Mouse (Mus musculus) spleen, postnatal 4 days (tissue): ENCODE measurements around the gene March6.

ENCODE experiments used
- DNase-seq, 2 experiments: peaks; one replicate each; pipeline ENCODE4 v3.0.0; 2022; ENCODE audit warnings: low spot score in 2 of 2

The March6 gene

DNA sequence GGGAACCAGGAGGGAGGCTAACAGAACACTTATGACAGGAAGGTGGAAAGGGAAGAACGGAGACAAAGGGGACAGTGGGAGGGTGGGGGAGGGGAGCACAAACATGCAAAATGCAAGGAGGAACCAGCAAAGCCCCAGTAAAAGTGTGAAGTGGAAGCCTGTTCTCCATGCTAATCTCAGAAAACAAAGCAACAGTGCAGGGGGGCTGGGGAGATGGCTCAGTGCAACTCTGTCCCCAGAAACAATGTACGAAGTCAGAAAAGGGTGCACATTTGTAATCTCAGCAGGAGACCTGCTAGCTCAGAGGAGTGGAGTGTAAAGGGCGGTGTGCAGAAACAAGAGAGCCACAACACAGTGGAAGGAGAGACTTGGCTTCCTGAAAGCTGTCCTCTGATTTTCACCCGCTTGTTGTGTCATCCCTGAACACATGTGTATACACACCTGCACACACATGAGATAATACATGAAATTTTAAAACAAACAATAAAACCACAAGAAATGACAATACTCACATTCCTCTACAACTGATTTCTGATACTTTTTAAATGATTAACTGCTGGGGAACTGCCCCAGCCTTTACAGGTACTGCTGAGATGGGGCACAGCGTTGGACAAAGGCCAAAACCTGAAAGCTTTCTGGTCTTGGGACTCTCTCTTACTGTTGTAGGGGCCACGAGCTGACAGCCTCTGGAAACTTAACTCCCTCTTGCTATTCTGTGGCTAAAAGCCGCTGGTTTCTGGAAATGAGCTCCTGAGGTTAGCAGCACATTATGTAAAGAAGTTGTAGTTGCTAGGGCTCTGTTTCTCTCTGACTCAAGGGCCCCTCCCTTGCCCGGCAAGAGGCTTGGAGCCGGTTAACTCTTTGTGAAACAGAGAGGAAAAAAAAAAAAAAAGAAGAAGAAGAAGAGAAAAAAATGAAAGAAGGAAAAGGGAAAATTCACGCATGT, 11.4 kb upstream of the March6 start:
- no peak for DNase-seq

DNA sequence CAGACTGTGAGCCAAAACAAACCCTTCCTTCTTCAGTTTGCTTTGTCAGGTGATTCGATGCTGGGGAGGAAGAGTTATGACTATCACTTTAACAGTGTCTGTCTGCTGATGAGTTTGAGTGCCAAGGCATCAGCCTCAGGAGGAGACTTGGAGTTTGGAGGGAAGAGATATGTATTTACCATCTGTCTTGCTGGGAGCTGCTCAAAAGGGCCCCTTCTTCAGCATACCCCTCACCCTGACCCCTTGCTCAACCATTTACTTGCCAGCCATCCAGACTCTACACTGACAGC, 9.6 kb upstream of the March6 start:
- DNase-seq = no peak

DNA sequence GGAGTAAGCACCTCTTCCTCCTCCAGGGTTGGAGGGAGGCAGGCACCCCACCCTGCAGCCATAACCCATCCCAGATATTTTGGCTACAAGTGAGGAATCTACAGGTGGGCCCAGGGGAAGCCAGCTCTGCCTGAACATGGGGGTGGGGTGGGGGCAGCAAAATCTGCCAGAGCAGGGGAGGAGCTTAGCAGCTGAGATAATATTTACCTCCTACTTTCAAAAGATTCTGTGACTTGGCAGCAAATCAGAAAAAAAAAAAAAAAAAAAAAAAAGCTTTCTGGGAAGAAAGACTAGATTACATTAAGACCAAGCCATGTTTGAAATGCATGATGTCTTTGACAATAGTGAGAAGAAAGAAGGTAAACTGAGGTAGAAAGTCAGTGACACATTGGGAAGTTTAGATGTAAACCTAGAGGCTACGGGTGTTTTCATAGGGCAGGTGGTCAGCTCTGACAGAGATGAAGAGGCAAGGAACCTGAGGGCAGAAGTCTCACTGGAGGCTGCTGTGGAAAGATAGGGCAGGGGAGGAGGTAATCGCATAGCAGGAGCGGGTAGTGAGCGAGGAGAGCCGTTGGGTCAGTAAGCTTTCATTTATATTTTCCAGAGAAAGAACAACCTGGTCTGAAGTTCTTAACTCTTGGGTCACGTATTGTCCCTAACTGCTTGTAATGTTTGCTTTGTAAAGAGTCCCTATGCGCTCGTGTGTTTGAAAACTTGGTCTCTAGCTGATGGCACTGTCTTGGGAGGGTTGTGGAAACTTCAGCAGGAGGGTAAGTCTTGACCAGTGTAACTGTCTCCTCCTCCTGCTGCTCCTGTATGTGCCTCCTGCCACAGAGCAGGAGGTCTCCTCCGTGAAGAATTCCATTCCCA, 9.0 kb upstream of the March6 start:
- DNase-seq = peak in 1 of 2 experiments; percentile 45

DNA sequence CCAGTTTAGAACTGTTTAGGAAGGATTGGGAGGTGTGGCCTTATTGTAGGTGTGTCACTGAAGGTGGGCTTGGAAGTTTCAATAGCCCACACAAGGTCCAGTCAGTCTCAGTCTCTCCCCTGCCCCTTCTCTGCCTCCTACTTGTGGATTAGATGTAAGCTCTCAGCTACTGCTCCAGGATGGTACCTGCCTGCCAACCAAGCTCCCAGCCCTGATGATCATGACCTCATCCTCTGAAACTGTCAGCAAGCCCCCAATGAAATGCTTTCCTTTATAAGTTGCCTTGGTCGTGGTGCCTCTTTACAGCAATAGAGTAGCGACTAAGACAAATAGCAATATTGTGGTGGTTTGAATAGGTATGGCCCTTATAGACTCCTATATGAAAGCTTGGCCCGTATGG, 7.5 kb upstream of the March6 start:
- DNase-seq = no peak

DNA sequence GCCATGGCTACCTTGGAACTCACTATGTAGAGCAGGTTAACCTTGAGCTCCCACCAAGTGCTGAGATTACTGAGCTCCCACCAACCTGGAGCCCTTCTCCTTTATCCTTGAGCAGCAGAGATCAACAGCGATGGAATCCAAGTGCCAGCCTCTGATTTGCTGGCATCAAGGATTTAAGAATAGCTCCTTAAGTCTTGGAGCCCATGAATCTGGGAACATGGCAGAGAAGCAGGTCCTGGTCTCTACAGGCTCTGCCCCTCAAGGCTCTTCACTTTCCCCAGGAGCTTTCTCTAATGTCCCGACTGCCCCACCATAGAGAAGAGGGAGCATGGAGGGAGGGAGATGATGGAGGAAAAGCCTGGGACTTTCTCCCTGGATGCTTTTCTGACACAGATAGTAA, 6.9 kb upstream of the March6 start:
- no peak for DNase-seq

DNA sequence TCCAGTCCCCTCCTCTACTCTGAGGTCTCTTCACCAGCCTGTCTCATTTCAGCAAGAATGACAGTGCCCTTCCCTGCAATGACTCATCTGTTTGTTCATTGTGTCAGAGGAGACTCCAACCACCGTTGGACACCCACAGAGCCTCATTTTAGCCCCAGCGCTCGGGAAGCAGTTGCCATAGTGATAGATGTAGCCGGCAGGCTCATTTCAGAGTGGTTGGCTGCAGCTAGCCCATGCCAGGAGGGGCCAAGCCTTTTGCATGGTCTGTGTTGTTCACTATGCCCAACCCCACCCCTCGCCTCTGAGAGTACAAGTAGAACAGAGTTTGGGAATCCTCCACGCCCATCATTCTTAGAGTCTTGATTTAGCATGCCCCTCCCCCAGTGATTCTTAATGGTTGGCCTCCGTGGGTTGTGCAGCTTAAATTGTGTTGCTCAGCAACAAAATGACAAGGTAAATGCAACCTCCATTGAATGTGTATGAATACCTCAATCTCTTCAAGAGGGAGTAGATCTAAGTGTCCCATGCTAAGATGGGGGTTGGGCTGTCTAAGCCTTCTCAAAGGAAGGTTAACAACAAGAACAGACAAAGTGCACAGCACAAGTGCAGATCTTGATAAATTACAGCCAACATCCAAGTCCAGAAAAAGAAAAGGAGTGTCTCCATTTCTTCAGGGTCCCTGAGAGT, 5.3 kb upstream of the March6 start:
- DNase-seq = no peak

DNA sequence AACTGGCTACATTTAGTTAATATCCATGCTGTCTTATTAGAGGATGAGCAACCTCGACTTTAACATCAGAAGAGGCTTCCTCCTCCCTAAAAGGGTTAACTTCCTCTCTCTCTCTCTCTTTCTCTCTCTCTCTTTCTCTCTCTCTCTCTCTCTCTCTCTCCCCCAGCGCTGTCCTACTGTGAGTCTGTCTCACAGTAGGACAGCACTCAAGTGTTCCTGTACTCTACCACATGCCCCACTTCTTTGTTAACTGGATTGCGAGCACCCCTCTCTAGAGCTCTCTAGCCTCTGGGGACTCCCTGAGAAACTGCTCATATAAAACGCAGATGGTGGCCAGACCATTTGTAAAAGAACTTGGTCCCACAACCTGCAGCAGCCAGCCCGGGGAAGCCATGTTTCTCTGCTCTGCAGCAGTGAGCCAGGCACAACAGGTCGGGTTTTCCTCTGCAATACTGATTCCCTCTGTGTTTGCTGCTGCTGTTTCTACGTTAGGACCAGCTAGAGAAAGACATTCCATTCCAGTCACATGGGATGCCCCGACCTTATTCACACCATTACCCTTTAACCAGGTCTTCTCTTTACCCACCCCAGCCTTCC, 4.5 kb upstream of the March6 start:
- no peak for DNase-seq

DNA sequence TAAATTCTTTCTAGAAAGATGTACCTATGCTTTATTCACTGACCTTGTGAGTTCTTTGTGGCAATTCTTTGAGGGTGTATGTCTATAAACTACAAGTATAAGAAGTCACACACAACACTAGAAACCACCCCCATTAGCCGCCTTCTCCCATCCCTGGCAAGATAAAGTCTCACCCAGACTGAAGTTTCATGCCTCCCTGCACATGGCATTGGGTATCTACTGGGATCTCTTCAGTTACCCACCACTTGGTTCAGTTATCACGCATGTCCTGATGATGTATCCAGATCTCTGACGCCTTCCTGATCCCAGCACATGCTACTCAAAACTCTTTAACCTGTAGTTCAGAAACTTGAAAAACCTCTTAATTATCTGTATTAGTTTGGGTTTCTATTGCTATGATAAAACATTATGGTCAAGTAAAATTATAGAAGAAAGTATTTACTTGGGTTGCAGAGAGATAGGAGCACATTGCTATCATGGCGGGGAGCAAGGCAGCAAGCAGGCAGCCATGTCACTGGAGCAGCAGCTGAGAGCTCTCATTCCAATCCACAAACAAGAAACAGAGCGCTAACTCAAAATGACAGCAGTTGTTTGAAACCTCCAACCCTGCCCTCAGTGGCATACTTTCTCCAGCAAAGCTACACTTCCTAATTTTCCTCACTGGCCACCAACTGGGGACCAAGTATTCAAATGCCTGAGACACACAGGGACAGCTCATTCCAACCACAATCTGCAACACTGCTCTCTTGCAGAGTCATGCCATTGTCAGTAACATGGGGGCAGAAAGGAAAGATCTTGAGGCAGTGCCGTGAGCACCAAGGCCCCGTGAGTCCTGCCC, 3.8 kb upstream of the March6 start:
- DNase-seq = no peak

DNA sequence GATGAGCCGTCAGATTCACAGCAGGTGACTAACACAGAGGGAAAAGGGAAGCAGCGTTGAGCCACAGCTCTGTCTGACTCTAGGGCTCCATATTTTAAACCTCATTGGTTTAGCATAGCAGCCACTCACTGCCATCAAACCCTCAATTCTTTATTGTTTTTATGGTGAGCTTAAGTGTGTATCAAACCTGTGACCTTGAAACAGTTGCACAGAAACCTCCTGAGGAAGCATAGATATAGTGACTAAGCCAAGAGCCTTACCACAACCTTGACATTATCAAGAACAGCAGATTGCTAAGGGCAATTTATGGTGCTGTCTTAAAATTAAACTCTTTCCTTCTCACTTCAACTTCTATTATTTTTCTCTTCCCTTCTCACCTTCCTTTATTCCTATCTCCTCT, 2.7 kb upstream of the March6 start:
- DNase-seq = no peak

DNA sequence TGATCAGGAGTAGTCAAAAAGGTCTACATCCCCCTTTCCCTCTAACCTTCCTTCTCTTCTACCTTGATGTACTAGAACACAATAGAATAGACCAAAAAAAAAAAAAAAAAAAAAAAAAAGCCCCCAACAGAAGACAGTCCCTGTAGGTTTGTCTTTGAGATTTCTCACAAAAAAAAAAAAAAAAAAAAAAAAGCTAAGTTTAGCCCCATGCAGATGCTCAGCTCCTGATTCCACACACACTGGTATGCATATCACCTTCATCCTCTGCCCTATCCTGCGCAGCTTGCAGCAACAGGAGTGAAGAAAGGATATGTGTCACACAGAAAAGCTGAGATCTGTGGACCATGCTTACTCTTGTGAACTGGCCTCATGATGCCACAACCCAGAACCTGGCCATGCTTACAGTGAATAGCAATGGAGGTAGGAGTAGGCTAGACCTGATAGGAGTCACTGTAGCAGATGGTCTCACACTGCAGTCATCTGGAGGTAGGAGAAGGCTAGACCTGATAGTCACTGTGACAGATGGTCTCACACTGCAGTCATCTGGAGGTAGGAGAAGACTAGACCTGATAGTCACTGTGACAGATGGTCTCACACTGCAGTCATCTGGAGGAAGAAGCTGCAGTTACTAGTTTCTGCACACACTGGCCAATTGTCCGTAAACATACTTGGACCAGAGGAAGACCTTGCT, 1.6 kb upstream of the March6 start:
- no peak for DNase-seq

DNA sequence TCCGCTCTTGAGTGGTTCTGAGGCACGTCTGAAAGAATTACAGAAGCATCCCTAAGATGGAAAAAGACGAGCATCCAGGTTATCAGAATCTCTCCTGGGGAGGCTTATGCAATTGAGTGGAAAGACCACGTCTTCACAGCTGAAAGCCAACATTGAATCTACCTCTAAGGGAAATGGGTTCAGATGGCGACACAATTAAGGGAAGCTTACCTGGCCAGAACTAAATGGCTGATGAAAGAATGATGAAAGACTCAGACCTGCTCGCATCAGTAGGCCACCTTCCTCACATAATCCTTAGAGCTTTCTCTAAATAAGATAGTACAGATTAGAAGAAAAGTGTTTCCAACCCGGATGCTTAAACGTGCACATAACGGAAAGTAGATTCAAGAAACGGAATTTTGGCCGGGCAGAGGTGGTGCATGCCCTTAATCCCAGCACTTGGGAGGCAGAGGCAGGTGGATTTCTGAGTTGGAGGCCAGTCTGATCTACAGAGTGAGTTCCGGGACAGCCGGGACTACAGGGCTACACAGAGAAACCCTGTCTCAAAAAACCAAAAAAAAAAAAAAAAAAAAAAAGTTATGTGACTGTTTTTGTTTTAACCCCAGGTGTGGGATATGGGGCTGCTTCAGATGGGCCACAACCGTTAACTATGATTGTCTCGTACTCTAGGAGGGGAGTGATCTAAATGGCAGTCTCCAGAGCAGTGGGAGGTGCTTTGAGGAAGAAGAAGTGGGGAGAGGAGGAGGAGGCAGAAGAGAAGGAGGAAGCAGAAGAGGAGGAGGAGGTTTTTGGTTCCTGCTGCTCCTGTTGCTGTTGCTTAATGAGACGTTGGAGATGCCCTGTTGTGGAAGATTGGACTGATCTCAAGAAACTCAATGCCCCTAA, 835 bp upstream of the March6 start:
- peak in 1 of 2 experiments; percentile 22 for DNase-seq

DNA sequence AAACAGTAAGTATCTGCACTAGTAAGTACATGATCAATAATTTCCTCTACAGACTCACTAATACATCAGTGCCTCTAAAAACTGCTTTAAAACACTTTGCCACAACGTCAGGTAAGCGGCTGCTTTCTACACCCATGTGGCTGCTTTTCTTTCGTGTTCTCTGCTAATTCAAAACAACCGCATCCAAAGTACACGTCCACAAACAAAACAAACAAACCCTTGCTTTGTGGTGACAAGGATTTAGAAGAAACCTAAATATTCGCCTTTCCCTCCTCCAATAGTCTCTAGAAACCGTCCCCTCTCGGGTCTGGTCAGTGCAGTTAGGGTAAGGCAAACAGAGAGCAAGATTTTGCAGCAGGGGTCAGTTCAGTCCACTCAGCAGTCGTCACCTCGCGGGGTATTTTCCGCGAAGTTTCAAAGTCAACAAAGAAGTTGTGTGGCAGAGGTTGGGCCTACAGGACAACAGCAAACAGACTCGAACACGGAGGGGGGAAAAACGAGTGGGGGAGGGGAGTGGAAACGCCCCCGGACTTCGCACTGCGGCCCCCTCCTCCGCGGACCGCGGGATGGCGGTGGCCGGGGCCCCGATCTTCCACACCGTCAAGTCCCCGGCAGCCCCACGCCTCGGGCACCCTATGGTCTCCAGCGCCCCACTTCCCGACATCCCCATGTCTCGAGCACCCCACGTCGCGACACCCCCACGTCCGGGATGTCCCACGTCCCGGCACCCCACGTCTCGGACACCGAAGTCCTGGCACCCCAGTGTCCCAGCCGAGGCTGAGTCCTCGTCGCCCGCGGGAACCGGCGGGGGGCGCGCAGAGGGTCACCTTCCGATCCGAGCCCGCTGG, 818 bp downstream of the March6 start:
- peak; percentile 39 to 80 for DNase-seq

DNA sequence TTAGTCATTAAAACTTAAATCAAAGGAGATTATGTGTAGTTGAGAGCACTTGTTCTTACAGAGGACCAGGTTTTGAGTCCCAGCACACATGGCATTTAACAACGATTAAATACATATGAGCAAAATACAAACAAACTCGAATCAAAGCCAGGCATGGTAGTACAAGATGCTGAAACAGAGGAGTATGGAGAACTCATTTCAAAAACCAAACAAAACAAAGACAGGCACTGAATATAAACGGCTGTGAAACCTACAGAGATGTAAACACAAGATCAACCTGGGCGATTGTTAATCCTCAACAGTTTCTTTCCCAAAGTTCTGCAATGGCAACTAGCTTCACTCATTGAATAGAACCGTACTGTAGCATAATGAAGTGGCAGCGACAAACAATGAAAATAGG, 1.8 kb downstream of the March6 start:
- DNase-seq = no peak

DNA sequence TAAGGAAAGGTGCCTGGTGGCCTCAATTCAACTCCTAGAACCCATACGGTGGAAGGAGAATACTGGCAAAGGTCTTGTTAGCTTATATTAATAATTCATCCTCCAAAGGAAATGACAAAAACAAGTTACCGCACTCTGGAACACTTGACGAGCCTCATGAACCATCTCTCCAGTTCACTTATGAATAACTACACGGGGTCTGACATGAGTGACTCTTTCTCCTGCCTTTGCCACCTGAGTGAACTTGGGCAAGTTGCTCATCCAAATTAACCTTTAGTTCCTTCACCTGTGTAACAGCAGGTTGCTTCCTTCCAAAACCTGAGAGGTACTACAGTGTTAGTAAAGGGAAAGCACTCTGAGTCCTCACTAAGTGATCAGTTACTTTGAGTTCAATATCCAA, 2.4 kb downstream of the March6 start:
- DNase-seq = no peak

DNA sequence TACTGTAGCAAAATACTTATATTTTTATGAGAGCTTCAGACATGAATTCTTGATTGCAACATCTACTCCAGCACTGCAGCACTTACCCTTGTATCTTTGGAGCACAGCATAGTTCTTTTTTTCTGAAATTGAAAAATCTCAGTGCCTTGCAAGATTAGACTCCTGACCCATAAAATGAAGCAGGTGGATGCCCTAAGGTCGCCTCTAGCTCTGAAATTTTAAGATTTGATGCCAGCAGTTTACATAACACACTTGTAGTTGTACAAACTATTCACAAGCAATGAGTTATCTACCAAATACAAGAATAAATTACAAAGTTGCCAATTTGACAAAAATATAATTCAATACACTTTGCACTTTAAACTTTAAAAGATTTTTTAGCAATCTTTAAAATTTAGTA, 4.4 kb downstream of the March6 start:
- DNase-seq = no peak

DNA sequence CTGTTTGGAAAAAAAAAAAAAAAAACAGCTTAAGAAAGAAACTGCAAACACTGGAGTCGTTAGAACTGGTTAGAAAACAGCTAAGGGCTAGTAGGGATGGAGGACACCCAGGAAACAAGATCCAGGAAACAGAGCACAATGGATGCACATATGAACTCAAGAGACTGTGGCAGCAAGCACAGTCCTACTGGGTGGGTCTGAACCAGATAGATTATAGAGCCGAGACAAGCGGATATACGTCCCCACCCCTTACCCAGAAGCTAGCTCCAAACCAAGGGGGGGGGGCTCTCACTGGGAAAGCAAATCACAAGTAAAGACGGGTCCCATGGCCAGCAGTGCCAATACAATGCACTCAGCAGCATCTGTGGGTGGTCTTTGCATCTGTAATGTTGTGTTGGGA, 11.9 kb downstream of the March6 start:
- no peak for DNase-seq

DNA sequence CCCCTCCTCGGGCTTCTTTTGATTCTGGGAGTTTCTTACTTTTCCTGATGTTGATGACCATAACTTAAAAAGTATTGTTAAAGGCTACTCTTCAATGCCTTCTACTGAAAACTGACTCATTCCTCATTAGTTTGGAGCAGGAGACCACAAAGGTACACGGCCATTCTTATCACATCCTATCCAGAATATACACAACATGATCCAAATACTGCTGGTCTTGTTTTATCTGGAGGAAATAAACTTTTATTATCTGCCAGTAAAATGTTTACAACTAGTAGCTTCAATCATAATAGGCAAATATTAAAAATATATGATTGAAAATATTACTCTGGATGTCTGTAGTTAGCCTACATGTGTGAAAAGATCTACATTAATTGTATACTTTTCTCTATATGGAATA, 12.5 kb downstream of the March6 start:
- DNase-seq = no peak

DNA sequence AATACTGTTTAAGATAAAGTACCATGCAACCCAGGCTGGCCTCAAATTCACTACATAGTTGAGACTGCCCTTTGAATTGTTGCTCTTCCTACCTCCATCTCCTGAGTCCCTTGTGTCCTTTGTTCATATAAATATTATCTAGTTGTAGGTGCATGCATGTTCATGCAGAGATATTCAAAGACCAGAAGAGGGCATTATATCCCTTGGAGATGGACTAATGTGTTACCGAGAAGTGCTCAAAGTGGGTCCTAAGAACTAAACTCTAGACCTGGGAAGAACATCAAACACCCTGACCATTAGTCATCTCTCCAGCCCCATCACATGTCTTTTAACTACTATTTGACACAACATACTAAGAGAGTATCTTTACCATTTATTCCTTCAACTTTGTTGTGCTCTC, 13.7 kb downstream of the March6 start:
- no peak for DNase-seq

DNA sequence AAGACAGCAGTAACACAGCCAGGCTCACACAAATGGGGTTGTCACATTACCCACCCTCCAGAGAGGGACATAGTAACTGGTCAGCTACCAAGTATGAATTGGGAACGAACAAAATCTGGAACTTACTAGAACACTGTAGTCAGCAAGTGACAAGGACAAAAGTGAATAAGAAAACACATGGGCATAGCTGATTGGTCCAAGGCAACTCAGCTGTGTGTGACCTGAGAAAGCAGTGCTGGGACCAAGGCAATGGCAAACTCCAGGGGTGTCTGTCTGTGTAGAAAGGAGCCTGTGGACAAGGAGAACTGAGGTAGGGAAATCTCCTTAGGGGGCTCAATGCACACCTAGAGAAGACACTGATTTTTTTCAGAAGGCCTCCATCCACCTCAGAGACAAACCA, 19.1 kb downstream of the March6 start:
- DNase-seq = no peak
